Mouse (Mus musculus): ENCODE results near the gene Six5.

The Six5 gene

GRCm38 (mm10) chr7:19147497-19148045, 53.2 kb downstream of the Six5 start:
- no peak for DNase-seq (ENCODE audit: low read depth, low spot score)

Measured in embryo, embryonic 11.5 days (tissue).